Mouse (Mus musculus) kidney, embryonic 16.5 days (tissue): ENCODE results near the gene Srsf2. TPM values are rescaled to one million over a fixed set of nuclear protein-coding genes. Genes with fewer than 3 reads are reported as not detected.
A peak's percentile ranks its signal among the peaks of the same experiment; 100 is the strongest.

ENCODE experiments used
- ATAC-seq: fragments of 200-750 bp; cut with Nextera tagmentation; 2 replicates; pipeline ENCODE4 v1.8.0; 2017; ENCODE audit warnings: moderate TSS enrichment; ENCODE audit not compliant: low FRiP score, low TSS enrichment
- H3K27ac ChIP-seq: fragments of 300-500 bp; sonication (generic); 2 replicates; pipeline ENCODE4 v1.5.1; 2014; ENCODE audit warnings: low read length
- H3K27me3 ChIP-seq: fragments of 300-500 bp; sonication (generic); 2 replicates; pipeline ENCODE4 v1.6.1; 2014; ENCODE audit warnings: low read length, control low read depth, mixed read lengths; ENCODE audit not compliant: insufficient read depth
- H3K36me3 ChIP-seq: fragments of 300-500 bp; sonication (generic); 2 replicates; pipeline ENCODE4 v1.6.1; 2014; ENCODE audit warnings: low read length, control low read depth, mixed read lengths; ENCODE audit not compliant: insufficient read depth
- H3K4me1 ChIP-seq: fragments of 300-500 bp; sonication (generic); 2 replicates; pipeline ENCODE4 v1.6.1; 2014; ENCODE audit warnings: low read length, control low read depth, mixed read lengths; ENCODE audit not compliant: insufficient read depth
- H3K4me2 ChIP-seq: fragments of 300-500 bp; sonication (generic); replicated peaks from 2 replicates; pipeline ENCODE4 v1.6.1; 2014; ENCODE audit warnings: low read depth, low read length
- H3K4me3 ChIP-seq: fragments of 300-500 bp; sonication (generic); 2 replicates; pipeline ENCODE4 v1.5.1; 2014; ENCODE audit warnings: mild to moderate bottlenecking, low read length
- H3K9ac ChIP-seq: fragments of 300-500 bp; sonication (generic); replicated peaks from 2 replicates; pipeline ENCODE4 v1.6.1; 2014; ENCODE audit warnings: low read length
- H3K9me3 ChIP-seq: fragments of 300-500 bp; sonication (generic); 2 replicates; pipeline ENCODE4 v1.6.1; 2016; ENCODE audit warnings: low read length, control low read depth
- WGBS: fragments of 180-500 bp; shearing (Covaris S2); extraction: QIAGEN DNeasy Blood & Tissue Kit; methylation state at CpG from one replicate; pipeline ENCODE4 v1.1.7; 2014; 5-methylcytosine and 5-hydroxymethylcytosine counted together
- polyA plus RNA-seq: library from polyadenylated mRNA; unstranded; fragments of >200 nt; fragmentation: Nextera tagmentation; extraction: Ambion mirVana; gene quantifications from 2 replicates; pipeline ENCODE4 v1.2.1, GENCODE M21; 2015

The Srsf2 gene
- polyA plus RNA-seq, 1 experiment from 2014 or later: 729 TPM

DNA sequence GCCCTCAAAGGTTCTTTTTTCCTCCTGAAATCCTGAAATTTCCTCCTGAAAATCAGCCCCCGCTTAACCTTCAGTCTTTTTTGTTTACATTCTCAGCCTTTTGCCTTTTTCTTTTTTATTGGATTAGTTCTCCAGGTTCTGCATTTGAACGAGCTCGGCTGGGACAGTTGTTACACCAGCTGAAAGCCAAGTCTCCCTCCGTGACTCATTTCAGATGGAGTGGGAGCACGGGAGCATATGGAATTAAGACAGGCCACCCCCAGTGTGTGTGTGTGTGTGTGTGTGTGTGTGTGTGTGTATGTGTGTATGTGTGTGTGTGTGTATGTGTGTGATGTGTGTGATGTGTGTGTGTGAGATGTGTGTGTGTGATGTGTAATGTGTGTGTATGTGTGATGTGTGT lies 28.5 kb upstream of the Srsf2 start:
- no peak overlapping the region for H3K4me3 ChIP-seq
- peaks cover 8% of the 10 kb centered on the region for H3K4me1 ChIP-seq
- no peak overlapping the region for H3K9ac ChIP-seq
- H3K27ac ChIP-seq: no peak overlapping the region
- H3K9me3 ChIP-seq: no peaks in the 10 kb centered on the region
- H3K27me3 ChIP-seq: no peaks in the 10 kb centered on the region
- no peak overlapping the region for H3K4me2 ChIP-seq
- 68% methylated on average over 5 of the region's 5 CpGs for WGBS
- no peaks in the 10 kb centered on the region for H3K36me3 ChIP-seq
- no peak for ATAC-seq

DNA sequence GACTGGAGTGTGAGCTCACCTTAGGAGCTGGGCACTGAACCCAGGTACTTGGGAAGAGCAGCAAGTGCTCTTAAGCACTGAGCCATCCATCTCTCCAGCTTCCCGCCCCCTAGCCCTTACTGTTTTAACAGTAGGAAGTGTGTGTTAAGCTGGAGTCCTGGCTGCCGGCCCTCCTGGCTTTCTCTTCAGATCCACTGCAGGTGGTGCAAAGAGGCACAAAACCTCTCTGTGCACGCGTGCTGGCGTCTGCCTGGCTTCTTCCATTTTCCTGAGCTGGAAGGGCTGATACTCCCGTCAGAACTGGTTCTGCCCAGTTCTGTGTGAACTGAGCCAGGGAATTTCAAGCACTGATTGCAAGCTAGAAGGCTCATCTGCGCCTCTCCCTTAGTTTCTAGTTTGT lies 27.9 kb upstream of the Srsf2 start:
- H3K4me3 ChIP-seq: no peak overlapping the region
- H3K27me3 ChIP-seq: no peaks in the 10 kb centered on the region
- ATAC-seq: no peak
- no peaks in the 10 kb centered on the region for H3K36me3 ChIP-seq
- WGBS: 65% methylated on average over 7 of the region's 7 CpGs
- H3K9me3 ChIP-seq: no peaks in the 10 kb centered on the region
- no peak overlapping the region for H3K27ac ChIP-seq
- H3K4me2 ChIP-seq: no peak overlapping the region
- H3K4me1 ChIP-seq: peaks cover 6% of the 10 kb centered on the region
- no peak overlapping the region for H3K9ac ChIP-seq

DNA sequence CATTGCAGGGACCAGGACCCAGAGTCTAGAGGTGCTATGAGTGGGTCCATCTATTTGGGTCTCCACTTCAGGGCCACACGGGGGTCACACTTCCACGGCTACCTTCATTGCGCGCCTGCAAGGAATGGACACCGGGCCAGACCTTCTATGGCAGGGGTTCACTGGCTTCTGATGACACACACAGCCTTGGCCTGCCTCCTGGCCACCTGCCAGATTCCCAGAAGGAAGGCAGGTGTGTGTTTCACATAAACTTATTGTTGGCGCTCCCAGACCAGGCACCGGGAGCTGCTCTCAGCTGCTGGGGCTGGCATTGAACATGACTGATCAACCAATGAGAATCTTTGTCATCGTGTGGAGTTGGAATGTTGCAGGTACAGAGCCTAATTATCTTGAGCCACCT lies 25.6 kb upstream of the Srsf2 start:
- ATAC-seq: peak; percentile 19; the same call in 1 of the 2 replicates

DNA sequence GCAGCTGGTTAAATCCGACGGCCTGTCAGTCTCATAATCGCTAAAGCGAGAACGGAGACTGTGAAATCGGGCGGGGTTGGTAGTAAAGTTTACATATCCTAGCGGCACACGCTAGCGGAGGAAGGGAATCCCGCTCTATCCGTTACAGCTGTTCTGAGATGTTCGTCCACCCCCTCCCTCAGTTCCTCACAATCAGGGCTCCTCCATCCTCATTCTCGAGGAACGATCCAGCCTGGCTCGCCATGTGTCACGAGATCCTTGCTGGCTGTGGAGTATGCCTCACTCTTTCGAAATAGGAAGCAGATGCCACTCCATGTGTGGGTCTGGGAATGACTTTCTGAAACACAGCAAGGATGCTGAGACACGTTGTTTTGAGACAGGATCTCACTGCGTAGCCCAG lies 21.1 kb upstream of the Srsf2 start:
- Histone ChIP-seq H3K9ac (no peak overlapping the region), H3K9me3 (no peaks in the 10 kb centered on the region), H3K4me1 (no peaks in the 10 kb centered on the region), H3K4me3 (no peak overlapping the region), H3K27ac (no peak overlapping the region), H3K27me3 (no peaks in the 10 kb centered on the region), H3K36me3 (peaks cover 30% of the 10 kb centered on the region), H3K4me2 (no peak overlapping the region)
- 86% methylated on average over 20 of the region's 20 CpGs for WGBS
- no peak for ATAC-seq

More for the DNA sequence above, 25.6 kb upstream of the Srsf2 start:
- no peak overlapping the region for H3K4me2 ChIP-seq
- no peaks in the 10 kb centered on the region for H3K4me1 ChIP-seq
- H3K9me3 ChIP-seq: no peaks in the 10 kb centered on the region
- H3K36me3 ChIP-seq: peaks cover 13% of the 10 kb centered on the region
- no peak overlapping the region for H3K9ac ChIP-seq
- 82% methylated on average over 8 of the region's 8 CpGs for WGBS
- no peak overlapping the region for H3K27ac ChIP-seq
- no peak overlapping the region for H3K4me3 ChIP-seq
- H3K27me3 ChIP-seq: no peaks in the 10 kb centered on the region

GRCm38 (mm10) chr11:116871538-116871937 lies 18.6 kb upstream of the Srsf2 start:
- Histone ChIP-seq H3K36me3 (peaks cover 35% of the 10 kb centered on the region), H3K27me3 (no peaks in the 10 kb centered on the region), H3K4me3 (no peak overlapping the region), H3K4me1 (no peaks in the 10 kb centered on the region), H3K9ac (no peak overlapping the region), H3K27ac (no peak overlapping the region), H3K9me3 (no peaks in the 10 kb centered on the region), H3K4me2 (no peak overlapping the region)
- no peak for ATAC-seq
- 89% methylated on average over 9 of the region's 9 CpGs for WGBS

- H3K4me3 ChIP-seq: no peak overlapping the region
- H3K36me3 ChIP-seq: peaks cover 38% of the 10 kb centered on the region
- H3K9me3 ChIP-seq: no peaks in the 10 kb centered on the region
- WGBS: 83% methylated on average over 4 of the region's 4 CpGs
- H3K9ac ChIP-seq: no peak overlapping the region
- H3K27me3 ChIP-seq: no peaks in the 10 kb centered on the region
- ATAC-seq: no peak
- H3K4me1 ChIP-seq: no peaks in the 10 kb centered on the region
- no peak overlapping the region for H3K27ac ChIP-seq
- H3K4me2 ChIP-seq: no peak overlapping the region
These were observed 16.7 kb upstream of the Srsf2 start for GRCm38 (mm10) chr11:116869641-116870040.

GRCm38 (mm10) chr11:116869223-116869622 lies 16.3 kb upstream of the Srsf2 start:
- Histone ChIP-seq H3K4me3 (no peak overlapping the region), H3K36me3 (peaks cover 35% of the 10 kb centered on the region), H3K9ac (no peak overlapping the region), H3K9me3 (no peaks in the 10 kb centered on the region), H3K4me1 (no peaks in the 10 kb centered on the region; the same call in 1 of the 2 replicates), H3K4me2 (no peak overlapping the region), H3K27me3 (no peaks in the 10 kb centered on the region), H3K27ac (no peak overlapping the region)
- no peak for ATAC-seq
- 87% methylated on average over 8 of the region's 8 CpGs for WGBS

DNA sequence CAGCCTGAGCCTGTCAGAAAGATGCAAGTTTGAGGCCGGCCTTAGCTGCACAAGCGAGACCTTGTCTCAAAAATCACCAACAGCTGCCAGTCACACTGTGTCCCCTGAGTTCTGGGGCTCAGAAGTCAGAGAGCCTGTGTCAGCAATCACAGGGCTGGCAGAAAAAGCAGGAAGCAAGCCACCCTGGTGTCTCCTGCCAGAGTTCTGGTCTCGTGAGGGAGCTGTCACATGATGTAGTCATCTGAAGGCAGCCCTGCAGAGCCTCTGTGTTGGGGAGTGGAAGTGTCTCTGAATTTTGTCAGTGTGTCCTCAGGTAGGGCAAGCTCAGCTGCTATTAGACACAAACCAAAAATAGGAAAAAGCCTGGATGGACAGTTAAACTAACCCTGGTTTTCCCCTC lies 15.2 kb upstream of the Srsf2 start:
- H3K4me3 ChIP-seq: no peak overlapping the region
- no peaks in the 10 kb centered on the region for H3K27me3 ChIP-seq
- 68% methylated on average over 3 of the region's 3 CpGs for WGBS
- H3K4me2 ChIP-seq: no peak overlapping the region
- no peaks in the 10 kb centered on the region for H3K9me3 ChIP-seq
- no peaks in the 10 kb centered on the region; the same call in 1 of the 2 replicates for H3K4me1 ChIP-seq
- no peak overlapping the region for H3K27ac ChIP-seq
- no peak overlapping the region for H3K9ac ChIP-seq
- peaks cover 29% of the 10 kb centered on the region; the same call in 1 of the 2 replicates for H3K36me3 ChIP-seq
- ATAC-seq: no peak

- H3K27me3 ChIP-seq: no peaks in the 10 kb centered on the region
- peak; percentile 59 for ATAC-seq
- WGBS: 61% methylated on average over 12 of the region's 12 CpGs
- H3K9me3 ChIP-seq: no peaks in the 10 kb centered on the region
- H3K4me1 ChIP-seq: no peaks in the 10 kb centered on the region; the same call in 1 of the 2 replicates
- H3K27ac ChIP-seq: no peak overlapping the region
- no peak overlapping the region for H3K4me3 ChIP-seq
- H3K36me3 ChIP-seq: peaks cover 21% of the 10 kb centered on the region; the same call in 1 of the 2 replicates
- H3K4me2 ChIP-seq: no peak overlapping the region
- H3K9ac ChIP-seq: no peak overlapping the region
These were observed 13.2 kb upstream of the Srsf2 start for GRCm38 (mm10) chr11:116865945-116866585.

DNA sequence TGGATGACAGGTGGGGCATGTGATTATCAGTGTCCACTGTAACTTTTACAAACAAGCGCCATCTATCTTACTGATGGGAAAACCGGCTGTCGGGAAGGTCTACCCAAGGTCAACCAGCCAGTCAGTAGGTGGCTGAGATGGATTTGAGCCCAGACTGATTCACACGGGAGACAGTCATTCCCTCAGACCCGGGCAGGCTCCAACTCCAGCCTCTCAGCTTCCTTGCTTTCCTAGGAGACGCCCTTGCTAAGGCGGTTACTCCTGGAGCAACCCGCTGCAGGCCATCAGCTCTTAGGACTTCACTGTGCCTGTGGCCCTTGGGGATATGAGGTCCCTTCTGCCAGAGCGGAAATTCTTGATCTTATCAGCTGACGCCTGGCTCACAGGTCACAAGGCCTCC lies 11.6 kb upstream of the Srsf2 start:
- Histone ChIP-seq H3K36me3 (peaks cover 24% of the 10 kb centered on the region; the same call in 1 of the 2 replicates), H3K4me2 (no peak overlapping the region), H3K27me3 (no peaks in the 10 kb centered on the region), H3K4me3 (no peak overlapping the region), H3K9me3 (no peaks in the 10 kb centered on the region), H3K4me1 (no peaks in the 10 kb centered on the region; the same call in 1 of the 2 replicates), H3K9ac (no peak overlapping the region), H3K27ac (no peak overlapping the region)
- WGBS: 70% methylated on average over 10 of the region's 10 CpGs
- ATAC-seq: no peak
